Mouse (Mus musculus) olfactory bulb, adult 2 months (tissue): ENCODE results near the gene Foxf1.

Experiments used
- CTCF ChIP-seq: fragments of 200-500 bp; IDR thresholded peaks from 2 replicates; pipeline ENCODE4 v1.5.1; 2012; ENCODE audit warnings: low read depth, mild to moderate bottlenecking, low read length, moderate library complexity; ENCODE audit not compliant: insufficient read depth
- POLR2A ChIP-seq: fragments of 200-500 bp; IDR thresholded peaks from 2 replicates; pipeline ENCODE4 v1.6.1; 2012; ENCODE audit warnings: mild to moderate bottlenecking, low read depth, low read length, moderate library complexity; ENCODE audit not compliant: insufficient read depth

- TF ChIP-seq POLR2A (no peak), CTCF (no peak)
Observed at GRCm38 (mm10) chr8:121074848-121075145, 9.4 kb upstream of the Foxf1 start.
